Mouse (Mus musculus): ENCODE measurements around the gene Ccr3.
A peak's percentile ranks its signal among the peaks of the same experiment; 100 is the strongest.
"Not testable (repeated sequence)": the region's sequence is repeated elsewhere in the genome, so short reads cannot be mapped to it uniquely, and the experiment has no call there.

Gene Ccr3

GRCm38 (mm10) chr9:124021672-124022071, at the start of gene Ccr3:
Ccr3 (plus strand) TSS chr9:124021972.
- no peak for DNase-seq (ENCODE audit: low read depth, low spot score)

- no peak for DNase-seq (ENCODE audit: low read depth, low spot score)
Measured at GRCm38 (mm10) chr9:123975630-123976029, 46.1 kb upstream of the Ccr3 start.

GRCm38 (mm10) chr9:123976876-123977663, 44.7 kb upstream of the Ccr3 start:
- DNase-seq (ENCODE audit: low read depth, low spot score) = no peak

GRCm38 (mm10) chr9:123978308-123978707, 43.5 kb upstream of the Ccr3 start, which contains the start of gene Ccr1l1:
Ccr1l1 (minus strand) TSS chr9:123978408.
- DNase-seq (ENCODE audit: low read depth, low spot score) = no peak

- DNase-seq (ENCODE audit: low read depth, low spot score) = not testable (repeated sequence)
Measured at GRCm38 (mm10) chr9:123980858-123981475, 40.8 kb upstream of the Ccr3 start.

- DNase-seq (ENCODE audit: low read depth, low spot score) = no peak
Measured at GRCm38 (mm10) chr9:123981909-123982308, 39.9 kb upstream of the Ccr3 start.

- DNase-seq (ENCODE audit: low read depth, low spot score) = no peak
Measured at GRCm38 (mm10) chr9:123982720-123983119, 39.1 kb upstream of the Ccr3 start.

- no peak for DNase-seq (ENCODE audit: low read depth, low spot score)
Measured at GRCm38 (mm10) chr9:123984943-123985342, 36.8 kb upstream of the Ccr3 start.

- peak; percentile 41 for DNase-seq (ENCODE audit: low read depth, low spot score)
Measured at GRCm38 (mm10) chr9:123986217-123986616, 35.6 kb upstream of the Ccr3 start.

- no peak for DNase-seq (ENCODE audit: low read depth, low spot score)
Measured at GRCm38 (mm10) chr9:123989671-123990070, 32.1 kb upstream of the Ccr3 start.

- peak; percentile 81 for DNase-seq (ENCODE audit: low read depth, low spot score)
Measured at GRCm38 (mm10) chr9:123991312-123991906, 30.4 kb upstream of the Ccr3 start.

- no peak for DNase-seq (ENCODE audit: low read depth, low spot score)
Measured at GRCm38 (mm10) chr9:123997719-123998118, 24.1 kb upstream of the Ccr3 start.

- no peak for DNase-seq (ENCODE audit: low read depth, low spot score)
Measured at GRCm38 (mm10) chr9:123999784-124000183, 22.0 kb upstream of the Ccr3 start.

GRCm38 (mm10) chr9:124012691-124013090, 9.1 kb upstream of the Ccr3 start:
- DNase-seq (ENCODE audit: low read depth, low spot score) = no peak

- DNase-seq (ENCODE audit: low read depth, low spot score) = no peak
Measured at GRCm38 (mm10) chr9:124013270-124013669, 8.5 kb upstream of the Ccr3 start.

- no peak for DNase-seq (ENCODE audit: low read depth, low spot score)
Measured at GRCm38 (mm10) chr9:124014985-124015652, 6.7 kb upstream of the Ccr3 start.

GRCm38 (mm10) chr9:124016048-124016447, 5.7 kb upstream of the Ccr3 start:
- DNase-seq (ENCODE audit: low read depth, low spot score) = no peak

- no peak for DNase-seq (ENCODE audit: low read depth, low spot score)
Measured at GRCm38 (mm10) chr9:124019887-124020286, 1.9 kb upstream of the Ccr3 start.

GRCm38 (mm10) chr9:124033345-124033744, 11.6 kb downstream of the Ccr3 start:
- no peak for DNase-seq (ENCODE audit: low read depth, low spot score)

GRCm38 (mm10) chr9:124037707-124038106, 15.9 kb downstream of the Ccr3 start:
- DNase-seq (ENCODE audit: low read depth, low spot score) = peak; percentile 70

GRCm38 (mm10) chr9:124038158-124038582, 16.4 kb downstream of the Ccr3 start:
- DNase-seq (ENCODE audit: low read depth, low spot score) = no peak

- no peak for DNase-seq (ENCODE audit: low read depth, low spot score)
Measured at GRCm38 (mm10) chr9:124038949-124039348, 17.2 kb downstream of the Ccr3 start.
